In genomic region chr4:151044944-151045570, GRCm38 (mm10) we compare ENCODE assay signal across 8 mouse cellular contexts. TPM values are rescaled to one million over a fixed set of nuclear protein-coding genes. Genes with fewer than 3 reads are reported as not detected.
DNase-seq lines count a peak whose midpoint lies in the region; ATAC-seq lines count a peak whose summit lies in the region.

No protein-coding gene starts in this region.

- H3K9ac ChIP-seq in limb, embryonic 15.5 days, result 0 out of 2 replicates have a peak overlapping the region, but pooled peaks have one; percentile 26
- no peak overlapping the region for H3K9ac ChIP-seq in stomach, embryonic 14.5 days (replicated peaks; ENCODE audit: low read depth, low read length)

- peaks cover 11% of the 10 kb centered on the region for H3K27me3 ChIP-seq in hindbrain, embryonic 10.5 days (ENCODE audit: insufficient read depth, poor library complexity, severe bottlenecking)
- H3K27me3 ChIP-seq in limb, embryonic 15.5 days, result no peaks in the 10 kb centered on the region
- no peaks in the 10 kb centered on the region for H3K27me3 ChIP-seq in stomach, embryonic 14.5 days (ENCODE audit: control insufficient read depth, insufficient read depth, low read length)

- peak overlapping the region; percentile 98 for H3K4me2 ChIP-seq in limb, embryonic 15.5 days
- H3K4me2 ChIP-seq in stomach, embryonic 14.5 days (replicated peaks; ENCODE audit: low read depth, low read length), result peak overlapping the region; percentile 100

- 5% methylated on average over 21 of the region's 21 CpGs for WGBS in hindbrain, embryonic 10.5 days
- WGBS in limb, embryonic 15.5 days, result 4% methylated on average over 21 of the region's 21 CpGs
- WGBS in stomach, embryonic 14.5 days, result 3% methylated on average over 21 of the region's 21 CpGs

- ATAC-seq in cerebellum, adult (ENCODE audit: insufficient number of reproducible peaks, low FRiP score, low TSS enrichment), result peak; percentile 95
- no peak for ATAC-seq in limb, embryonic 15.5 days (ENCODE audit: insufficient number of reproducible peaks, low FRiP score, low TSS enrichment, low read depth)
- no peak for ATAC-seq in stomach, embryonic 14.5 days (ENCODE audit: insufficient number of reproducible peaks, insufficient read depth, low FRiP score, low read depth)

- H3K9me3 ChIP-seq in hindbrain, embryonic 10.5 days, result no peaks in the 10 kb centered on the region
- no peaks in the 10 kb centered on the region for H3K9me3 ChIP-seq in limb, embryonic 15.5 days
- no peaks in the 10 kb centered on the region for H3K9me3 ChIP-seq in stomach, embryonic 14.5 days (ENCODE audit: control insufficient read depth, low read depth, low read length)

- H3K4me3 ChIP-seq in hindbrain, embryonic 10.5 days, result peak overlapping the region; percentile 71
- peak overlapping the region; percentile 66 for H3K4me3 ChIP-seq in limb, embryonic 15.5 days
- H3K4me3 ChIP-seq in stomach, embryonic 14.5 days (ENCODE audit: low read depth, low read length), result peak overlapping the region; percentile 53

- peak overlapping the region; percentile 89 for H3K27ac ChIP-seq in hindbrain, embryonic 10.5 days
- peak overlapping the region; percentile 38; the same call in 1 of the 2 replicates for H3K27ac ChIP-seq in limb, embryonic 15.5 days
- H3K27ac ChIP-seq in stomach, embryonic 14.5 days (ENCODE audit: low read length), result no peak overlapping the region

- peaks cover 23% of the 10 kb centered on the region for H3K4me1 ChIP-seq in hindbrain, embryonic 10.5 days (replicated peaks)
- peaks cover 17% of the 10 kb centered on the region for H3K4me1 ChIP-seq in limb, embryonic 15.5 days
- H3K4me1 ChIP-seq in stomach, embryonic 14.5 days (ENCODE audit: control insufficient read depth, insufficient read depth, low read length), result peaks cover 8% of the 10 kb centered on the region; the same call in 1 of the 2 replicates

- no peak for DNase-seq in cerebellum, adult 11 months
- DNase-seq in right cerebral cortex, adult 18-20 months, result peak; percentile 75
- DNase-seq in right cerebral cortex, postnatal 10 days (ENCODE audit: low spot score in 2 of 2), result no peak
- no peak for DNase-seq in hindbrain, embryonic 10.5 days (ENCODE audit: low spot score)
- DNase-seq in spleen, postnatal 14 days (ENCODE audit: low spot score in 2 of 2), result no peak

- H3K36me3 ChIP-seq in hindbrain, embryonic 10.5 days, result peaks cover 36% of the 10 kb centered on the region
- H3K36me3 ChIP-seq in limb, embryonic 15.5 days, result peaks cover 30% of the 10 kb centered on the region
- peaks cover 19% of the 10 kb centered on the region for H3K36me3 ChIP-seq in stomach, embryonic 14.5 days (ENCODE audit: control insufficient read depth, insufficient read depth, low read length)

RNA-seq across cellular contexts. Expression of gene Per3, which starts 0.6 kb away (rescaled TPM):
- 4.3 and 5.7 TPM in 2 replicates for polyA plus RNA-seq in hindbrain, embryonic 10.5 days (2016; fragmentation: Nextera tagmentation; extraction: Ambion mirVana)
- polyA plus RNA-seq in limb, embryonic 15.5 days (2015; fragmentation: Nextera tagmentation; extraction: Ambion mirVana), result 4.7 and 4.8 TPM in 2 replicates
- 8.1 and 9.1 TPM in 2 replicates for polyA plus RNA-seq in stomach, embryonic 14.5 days (2014; fragmentation: Nextera tagmentation; extraction: Ambion mirVana)

RNA-seq across cellular contexts. Expression of gene Vamp3, which starts 12.7 kb away (rescaled TPM):
- 105 and 123 TPM in 2 replicates for polyA plus RNA-seq in hindbrain, embryonic 10.5 days (2016; fragmentation: Nextera tagmentation; extraction: Ambion mirVana)
- polyA plus RNA-seq in limb, embryonic 15.5 days (2015; fragmentation: Nextera tagmentation; extraction: Ambion mirVana), result 127 and 131 TPM in 2 replicates
- 97.5 and 121 TPM in 2 replicates for polyA plus RNA-seq in stomach, embryonic 14.5 days (2014; fragmentation: Nextera tagmentation; extraction: Ambion mirVana)

RNA-seq across cellular contexts. Expression of gene Gm13090, which starts 44.3 kb away (rescaled TPM):
- not detected in 2 replicates for polyA plus RNA-seq in hindbrain, embryonic 10.5 days (2016; fragmentation: Nextera tagmentation; extraction: Ambion mirVana)
- polyA plus RNA-seq in limb, embryonic 15.5 days (2015; fragmentation: Nextera tagmentation; extraction: Ambion mirVana), result not detected in 2 replicates
- polyA plus RNA-seq in stomach, embryonic 14.5 days (2014; fragmentation: Nextera tagmentation; extraction: Ambion mirVana), result 0.35 TPM in 1 of 2 replicates, not detected in the other

RNA-seq across cellular contexts. Expression of gene Uts2, which starts 48.2 kb away (rescaled TPM):
- polyA plus RNA-seq in hindbrain, embryonic 10.5 days (2016; fragmentation: Nextera tagmentation; extraction: Ambion mirVana), result not detected in 2 replicates
- not detected in 2 replicates for polyA plus RNA-seq in limb, embryonic 15.5 days (2015; fragmentation: Nextera tagmentation; extraction: Ambion mirVana)
- not detected in 2 replicates for polyA plus RNA-seq in stomach, embryonic 14.5 days (2014; fragmentation: Nextera tagmentation; extraction: Ambion mirVana)
